Mouse (Mus musculus) lung, postnatal 0 days (tissue): Measurements from ENCODE around the gene Taar2.

Source experiments
- CTCF ChIP-seq: IDR thresholded peaks from 2 replicates; pipeline ENCODE4 v1.5.1; 2016; ENCODE audit warnings: antibody characterized with exemption, mild to moderate bottlenecking
- EP300 ChIP-seq: IDR thresholded peaks from 2 replicates; pipeline ENCODE4 v1.6.1; 2016; ENCODE audit warnings: antibody characterized with exemption, mild to moderate bottlenecking, control low read depth

- TF ChIP-seq CTCF (no peak), EP300 (0 out of 2 replicates have a peak, but pooled peaks have one; percentile 38)
Observed at GRCm38 (mm10) chr10:23892987-23893386, 45.4 kb upstream of the Taar2 start.
